Mouse (Mus musculus) MEL (cell line): Measurements from ENCODE around the gene Ets1.

Experiments
- CTCF ChIP-seq, 3 experiments: IDR thresholded peaks in 2 of 3; conservative IDR thresholded peaks in 1 of 3; 2 replicates each; pipeline ENCODE4 v1.5.1; 2011 to 2012; ENCODE audit warnings: low read length in 3 of 3, low read depth in 2 of 3, mild to moderate bottlenecking in 2 of 3, improper control_type of control experiment in 1 of 3, inconsistent platforms in 1 of 3, mixed read lengths in 1 of 3, moderate library complexity in 1 of 3; ENCODE audit not compliant: control insufficient read depth in 1 of 3, insufficient read depth in 1 of 3, poor library complexity in 1 of 3, severe bottlenecking in 1 of 3
- EP300 ChIP-seq, 2 experiments: IDR thresholded peaks; 2 replicates each; pipeline ENCODE4 v1.6.1; 2011; ENCODE audit warnings: improper control_type of control experiment in 2 of 2, low read length in 2 of 2, low read depth in 1 of 2, mild to moderate bottlenecking in 1 of 2
- GATA1 ChIP-seq: IDR thresholded peaks from 2 replicates; pipeline ENCODE4 v1.6.1; 2011; ENCODE audit warnings: low read depth, low read length, improper control_type of control experiment
- NRF1 ChIP-seq: IDR thresholded peaks from 2 replicates; pipeline ENCODE4 v1.6.1; 2014; ENCODE audit warnings: low read depth, mild to moderate bottlenecking, inconsistent platforms, low read length, improper control_type of control experiment, moderate library complexity; ENCODE audit not compliant: poor library complexity, insufficient read depth, severe bottlenecking
- POLR2AphosphoS2 ChIP-seq: IDR thresholded peaks from 2 replicates; pipeline ENCODE4 v1.6.1; 2011; ENCODE audit warnings: low read length, improper control_type of control experiment
- RAD21 ChIP-seq: IDR thresholded peaks from 2 replicates; pipeline ENCODE4 v1.6.1; 2011; ENCODE audit warnings: mild to moderate bottlenecking, low read depth, low read length, improper control_type of control experiment
- TAL1 ChIP-seq: IDR thresholded peaks from 2 replicates; pipeline ENCODE4 v1.6.1; 2012; ENCODE audit warnings: mild to moderate bottlenecking, inconsistent platforms, low read length, moderate library complexity, mixed read lengths
- USF2 ChIP-seq, 2 experiments: IDR thresholded peaks; 2 replicates each; pipeline ENCODE4 v1.6.1; 2011 to 2012; ENCODE audit warnings: improper control_type of control experiment in 2 of 2, low read length in 2 of 2, borderline replicate concordance in 1 of 2, inconsistent platforms in 1 of 2, low read depth in 1 of 2, mild to moderate bottlenecking in 1 of 2; ENCODE audit not compliant: insufficient read depth in 1 of 2

- TF ChIP-seq GATA1 = no peak
- no peak for TF ChIP-seq CTCF (IDR thresholded peaks at IDR 0.05 in 2 of 3, conservative IDR thresholded peaks at IDR 0.05 in 1 of 3; ENCODE audit: control insufficient read depth in 1 of 3, insufficient read depth in 1 of 3, low read depth in 2 of 3, low read length in 3 of 3, poor library complexity in 1 of 3, severe bottlenecking in 1 of 3)
- no peak for TF ChIP-seq EP300 (IDR thresholded peaks at IDR 0.05; ENCODE audit: low read depth in 1 of 2, low read length in 2 of 2)
- no peak for TF ChIP-seq TAL1
- no peak for TF ChIP-seq RAD21
- TF ChIP-seq USF2 (IDR thresholded peaks at IDR 0.05; ENCODE audit: borderline replicate concordance in 1 of 2, insufficient read depth in 1 of 2, low read depth in 1 of 2, low read length in 2 of 2) = no peak
- no peak for TF ChIP-seq POLR2AphosphoS2
- no peak for TF ChIP-seq NRF1
Observed at GRCm38 (mm10) chr9:32758280-32758905, 122.4 kb downstream of the Ets1 start.
